In genomic region chr13:109260796-109261516, GRCm38 (mm10) we compare ENCODE assay signal across 8 mouse cellular contexts.
A peak's percentile ranks its signal among the peaks of the same experiment; 100 is the strongest.
DNase-seq lines count a peak whose midpoint lies in the region; ATAC-seq and TF ChIP-seq lines count a peak whose summit lies in the region.

No protein-coding gene starts in this region.

- H3K4me2 ChIP-seq in limb, embryonic 14.5 days (replicated peaks; ENCODE audit: low read depth, low read length, severe bottlenecking) = peak overlapping the region; percentile 83

- no peak for ATAC-seq in erythroblast, adult 5-6 weeks (replicated peaks; ENCODE audit: low FRiP score, poor library complexity, severe bottlenecking)
- ATAC-seq in limb, embryonic 14.5 days (ENCODE audit: low FRiP score, low read depth) = peak; percentile 56

- DNase-seq in thymus, adult 2 months = no peak
- no peak for DNase-seq in thymus, postnatal 10 days (ENCODE audit: low spot score in 2 of 2)
- DNase-seq in limb, embryonic 14.5 days (ENCODE audit: low spot score) = peak; percentile 35
- no peak for DNase-seq in layer of hippocampus, adult 9-10 months (ENCODE audit: low spot score)
- no peak for DNase-seq in layer of hippocampus, adult 9-11 months

- no peaks in the 10 kb centered on the region for H3K36me3 ChIP-seq in erythroblast, embryonic 14.5 days (ENCODE audit: control insufficient read depth)
- no peaks in the 10 kb centered on the region for H3K36me3 ChIP-seq in thymus, adult 2 months (ENCODE audit: control insufficient read depth, insufficient read depth, low read length)
- H3K36me3 ChIP-seq in limb, embryonic 14.5 days (ENCODE audit: control insufficient read depth, insufficient read depth, low read length) = no peaks in the 10 kb centered on the region

- TF ChIP-seq CTCF in thymus, adult 2 months (IDR thresholded peaks at IDR 0.05; ENCODE audit: borderline replicate concordance, control insufficient read depth, extremely low read depth, insufficient read depth, low read length, poor library complexity) = no peak
- no peak for TF ChIP-seq CTCF in olfactory bulb, adult 2 months (IDR thresholded peaks at IDR 0.05; ENCODE audit: insufficient read depth, low read depth, low read length)

- TF ChIP-seq POLR2A in thymus, adult 2 months (IDR thresholded peaks at IDR 0.05; ENCODE audit: control insufficient read depth, extremely low read depth, insufficient read depth, low read length, poor library complexity) = no peak
- no peak for TF ChIP-seq POLR2A in limb, embryonic 14.5 days (IDR thresholded peaks at IDR 0.05; ENCODE audit: borderline replicate concordance, extremely low read depth, insufficient read depth, insufficient read length)
- no peak for TF ChIP-seq POLR2A in olfactory bulb, adult 2 months (IDR thresholded peaks at IDR 0.05; ENCODE audit: insufficient read depth, low read depth, low read length)

- H3K9ac ChIP-seq in limb, embryonic 14.5 days (ENCODE audit: low read depth, low read length, severe bottlenecking) = peak overlapping the region; percentile 63

- H3K27ac ChIP-seq in thymus, adult 2 months (ENCODE audit: control insufficient read depth, insufficient read depth, low read length) = no peak overlapping the region
- peak overlapping the region; percentile 79 for H3K27ac ChIP-seq in limb, embryonic 14.5 days (replicated peaks; ENCODE audit: low read depth, low read length)
- H3K27ac ChIP-seq in olfactory bulb, adult 2 months (ENCODE audit: insufficient read depth, low read depth, low read length) = peak overlapping the region; percentile 58

- no peaks in the 10 kb centered on the region for H3K9me3 ChIP-seq in erythroblast, embryonic 14.5 days (ENCODE audit: control insufficient read depth, low read length)
- no peaks in the 10 kb centered on the region for H3K9me3 ChIP-seq in limb, embryonic 14.5 days (ENCODE audit: control insufficient read depth, low read length)

- peak overlapping the region; percentile 48 for H3K4me3 ChIP-seq in erythroblast, embryonic 14.5 days (replicated peaks)
- peak overlapping the region; percentile 41 for H3K4me3 ChIP-seq in thymus, adult 2 months (ENCODE audit: control insufficient read depth, insufficient read depth, low read length)
- H3K4me3 ChIP-seq in limb, embryonic 14.5 days (replicated peaks; ENCODE audit: low read length) = peak overlapping the region; percentile 48
- H3K4me3 ChIP-seq in olfactory bulb, adult 2 months (ENCODE audit: insufficient read depth, low read depth, low read length) = peak overlapping the region; percentile 57

- H3K27me3 ChIP-seq in erythroblast, embryonic 14.5 days (ENCODE audit: control insufficient read depth) = peaks cover 23% of the 10 kb centered on the region
- H3K27me3 ChIP-seq in thymus, adult 2 months (ENCODE audit: control insufficient read depth, insufficient read depth, low read length) = no peaks in the 10 kb centered on the region; the same call in 1 of the 2 replicates
- no peaks in the 10 kb centered on the region for H3K27me3 ChIP-seq in limb, embryonic 14.5 days (ENCODE audit: control insufficient read depth, insufficient read depth, low read length)

- no peaks in the 10 kb centered on the region for H3K4me1 ChIP-seq in erythroblast, embryonic 14.5 days (ENCODE audit: control insufficient read depth)
- peaks cover 8% of the 10 kb centered on the region; the same call in 1 of the 2 replicates for H3K4me1 ChIP-seq in thymus, adult 2 months (replicated peaks; ENCODE audit: control insufficient read depth, insufficient read depth, low read length)
- H3K4me1 ChIP-seq in limb, embryonic 14.5 days (ENCODE audit: control insufficient read depth, insufficient read depth, low read length) = 0 out of 2 replicates have a peak, but pooled peaks cover 14% of the 10 kb centered on the region
- H3K4me1 ChIP-seq in olfactory bulb, adult 2 months (ENCODE audit: control insufficient read depth, insufficient read depth, low read length) = 0 out of 2 replicates have a peak, but pooled peaks cover 2% of the 10 kb centered on the region

- 3% methylated on average over 17 of the region's 17 CpGs for WGBS in thymus, adult 2 months
- WGBS in limb, embryonic 14.5 days = 1% methylated on average over 17 of the region's 17 CpGs
- 3% methylated on average over 17 of the region's 17 CpGs for WGBS in olfactory bulb, adult 2 months
